9 mouse cellular contexts compared by ENCODE assay signal in the genomic region with DNA sequence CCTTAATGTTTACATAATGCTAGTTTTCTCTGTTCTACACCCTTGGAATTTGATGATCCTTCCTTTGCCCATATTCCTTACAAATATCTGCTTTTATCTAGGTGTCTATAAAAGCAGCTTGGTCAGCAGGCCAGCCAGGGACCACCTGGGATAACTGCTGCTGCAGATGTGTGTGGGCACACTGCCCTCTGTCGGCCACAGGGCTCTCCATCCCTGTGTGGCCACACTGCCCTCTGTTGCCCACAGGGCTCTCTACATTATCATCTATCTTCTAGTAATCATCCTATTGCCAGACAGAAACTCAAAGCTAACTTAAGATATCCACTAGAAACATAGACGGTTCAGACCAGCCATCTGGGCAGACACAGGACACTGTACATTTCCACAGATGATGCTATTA. TPM values are rescaled to one million over a fixed set of nuclear protein-coding genes. Genes with fewer than 3 reads are reported as not detected.
A peak's percentile ranks its signal among the peaks of the same experiment; 100 is the strongest.
DNase-seq lines count a peak whose midpoint lies in the region; ATAC-seq and TF ChIP-seq lines count a peak whose summit lies in the region.
"Had no signal": no experiment of that assay in that cellular context is flagged by ENCODE, and none has a peak within 500 bp of the region (broad histone marks: within the 10 kb centered on the region; RNA-seq: fewer than 3 reads in every experiment).

No protein-coding gene starts in this region.

- peaks cover 87% of the 10 kb centered on the region for H3K36me3 ChIP-seq in G1E (replicated peaks)

- H3K4me3 ChIP-seq in left cerebral cortex, adult 2 months = no peak overlapping the region
- no peak overlapping the region for H3K4me3 ChIP-seq in G1E (ENCODE audit: low read depth, low read length)
- no peak overlapping the region for H3K4me3 ChIP-seq in bone marrow macrophage, adult 2 months (ENCODE audit: insufficient read depth, low read length)
- H3K4me3 ChIP-seq: erythroblast, embryonic 14.5 days; lung, embryonic 15.5 days had no signal

- H3K4me1 ChIP-seq in G1E (ENCODE audit: insufficient read depth, low read depth, low read length) = no peaks in the 10 kb centered on the region
- no peaks in the 10 kb centered on the region for H3K4me1 ChIP-seq in bone marrow macrophage, adult 2 months (ENCODE audit: control insufficient read depth, insufficient read depth, low read length)
- H3K4me1 ChIP-seq: lung, embryonic 15.5 days had no signal

- peak; percentile 92 for TF ChIP-seq CTCF in left cerebral cortex, adult 2 months (IDR thresholded peaks at IDR 0.05)
- peak; percentile 59 for TF ChIP-seq CTCF in G1E (IDR thresholded peaks at IDR 0.05; ENCODE audit: low read depth, low read length)
- peak; percentile 96 for TF ChIP-seq CTCF in bone marrow macrophage, adult 2 months (IDR thresholded peaks at IDR 0.05; ENCODE audit: low read depth, low read length)

- intact Hi-C loops in left cerebral cortex, adult 2 months (cut with DNase I) = loop anchor here (10.0 kb wide), 1 partner anchor 335 kb away; no protein-coding TSS in a partner anchor

- DNase-seq in left cerebral cortex, adult 2 months (ENCODE audit: extremely low spot score in 1 of 2, low spot score in 2 of 2) = no peak
- no peak for DNase-seq in left cerebral cortex, adult 18-20 months (ENCODE audit: low spot score in 2 of 2)
- DNase-seq in G1E (ENCODE audit: low spot score) = no peak
- peak; percentile 68 for DNase-seq in lung, postnatal 10 days
- no peak for DNase-seq in layer of hippocampus, adult 9-10 months (ENCODE audit: low spot score)

- H3K27ac ChIP-seq in left cerebral cortex, adult 2 months = no peak overlapping the region
- no peak overlapping the region for H3K27ac ChIP-seq in bone marrow macrophage, adult 2 months (ENCODE audit: insufficient read depth, low read depth, low read length)
- H3K27ac ChIP-seq: lung, embryonic 15.5 days had no signal

- no peak for TF ChIP-seq POLR2A in bone marrow macrophage, adult 2 months (IDR thresholded peaks at IDR 0.05; ENCODE audit: borderline replicate concordance, low read depth, low read length)

- no peaks in the 10 kb centered on the region for H3K27me3 ChIP-seq in G1E (ENCODE audit: insufficient read depth, low read length)
- H3K27me3 ChIP-seq: lung, embryonic 15.5 days had no signal

- peak; percentile 49 for ATAC-seq in G1E (ENCODE audit: extremely low read depth, insufficient number of reproducible peaks, low FRiP score, poor library complexity, severe bottlenecking)
- ATAC-seq in granulocyte monocyte progenitor cell, adult 5-6 weeks (replicated peaks; ENCODE audit: poor library complexity, severe bottlenecking) = peak; percentile 81

- no peaks in the 10 kb centered on the region for H3K9me3 ChIP-seq in G1E (replicated peaks)
- H3K9me3 ChIP-seq: lung, embryonic 15.5 days had no signal

RNA-seq across cellular contexts. Expression of a gene that starts 12.4 kb away (rescaled TPM):
- 10 to 100 TPM; 50.6 to 57.4 TPM for total RNA-seq in left cerebral cortex, adult 2 months (2021)
- 10 to 100 TPM; 54.5 to 55.2 TPM for total RNA-seq in left cerebral cortex, adult 18-20 months (2021)
- total RNA-seq in G1E (2014; fragmentation: Nextera tagmentation) (42.6 and 56.3 TPM in 2 replicates), G1E (2017) (19.3 and 22.9 TPM in 2 replicates)
- 25.0 and 29.9 TPM in 2 replicates for polyA plus RNA-seq in G1E (2012)
- polyA plus RNA-seq in bone marrow macrophage, adult 2 months (2012; ENCODE audit: insufficient read depth, insufficient read length, missing spikeins) = 33.1 and 43.7 TPM in 2 replicates
- total RNA-seq in granulocyte monocyte progenitor cell, adult 5-6 weeks (2014; fragmentation: Nextera tagmentation) = 35.6 and 40.9 TPM in 2 replicates
- 26.2 and 38.6 TPM in 2 replicates for total RNA-seq in granulocyte monocyte progenitor cell, adult 5-6 weeks (2017)

RNA-seq across cellular contexts. Expression of a gene that starts 39.8 kb away (rescaled TPM):
- 1 to 10 TPM; 2.0 to 3.4 TPM for total RNA-seq in left cerebral cortex, adult 2 months (2021)
- 1 to 10 TPM; 3.4 to 4.9 TPM for total RNA-seq in left cerebral cortex, adult 18-20 months (2021)
- total RNA-seq in G1E (2014; fragmentation: Nextera tagmentation) (3.0 and 8.9 TPM in 2 replicates), G1E (2017) (3.6 and 7.3 TPM in 2 replicates)
- polyA plus RNA-seq in G1E (2012) = 2.3 and 2.9 TPM in 2 replicates
- 19.1 and 26.1 TPM in 2 replicates for polyA plus RNA-seq in bone marrow macrophage, adult 2 months (2012; ENCODE audit: insufficient read depth, insufficient read length, missing spikeins)
- 30.8 and 40.3 TPM in 2 replicates for total RNA-seq in granulocyte monocyte progenitor cell, adult 5-6 weeks (2014; fragmentation: Nextera tagmentation)
- total RNA-seq in granulocyte monocyte progenitor cell, adult 5-6 weeks (2017) = 16.1 and 21.2 TPM in 2 replicates
- polyA plus RNA-seq: erythroblast, embryonic 14.5 days had no signal

RNA-seq across cellular contexts. Expression of a gene that starts 59.0 kb away (rescaled TPM):
- total RNA-seq in left cerebral cortex, adult 2 months (2021) = under 1 TPM; 0.47 to 0.68 TPM
- total RNA-seq in left cerebral cortex, adult 18-20 months (2021) = under 1 TPM in 1 of 2 experiments, not detected in 1; 0.21 TPM
- total RNA-seq in G1E (2014; fragmentation: Nextera tagmentation) (not detected in 2 replicates), G1E (2017) (0.52 TPM in 1 of 2 replicates, not detected in the other)
- not detected in 2 replicates for polyA plus RNA-seq in G1E (2012)
- polyA plus RNA-seq in bone marrow macrophage, adult 2 months (2012; ENCODE audit: insufficient read depth, insufficient read length, missing spikeins) = not detected in 2 replicates
- not detected in 2 replicates for total RNA-seq in granulocyte monocyte progenitor cell, adult 5-6 weeks (2014; fragmentation: Nextera tagmentation)
- total RNA-seq in granulocyte monocyte progenitor cell, adult 5-6 weeks (2017) = not detected in 2 replicates
- polyA plus RNA-seq: erythroblast, embryonic 14.5 days had no signal
